Mouse (Mus musculus) 3134 (cell line): ENCODE results near the gene Nell2.

ENCODE experiments used
- DNase-seq: peaks from one replicate; pipeline ENCODE4 v3.0.0-alpha.2; 2011; ENCODE audit warnings: low spot score; ENCODE audit not compliant: insufficient read length; ENCODE audit errors: extremely low read depth

The Nell2 gene

GRCm38 (mm10) chr15:95476440-95476839 lies 51.9 kb downstream of the Nell2 start:
- DNase-seq, result no peak

- DNase-seq, result no peak
Measured at GRCm38 (mm10) chr15:95473976-95474375, 54.4 kb downstream of the Nell2 start.

GRCm38 (mm10) chr15:95467195-95467594 lies 61.2 kb downstream of the Nell2 start:
- no peak for DNase-seq

GRCm38 (mm10) chr15:95460041-95460566 lies 68.3 kb downstream of the Nell2 start:
- DNase-seq, result no peak

- DNase-seq, result no peak
Measured at GRCm38 (mm10) chr15:95444586-95444985, 83.8 kb downstream of the Nell2 start.

- DNase-seq, result no peak
Measured at GRCm38 (mm10) chr15:95437740-95438139, 90.6 kb downstream of the Nell2 start.

- no peak for DNase-seq
Measured at GRCm38 (mm10) chr15:95436261-95436660, 92.1 kb downstream of the Nell2 start.

- no peak for DNase-seq
Measured at GRCm38 (mm10) chr15:95431156-95431799, 97.1 kb downstream of the Nell2 start.

- no peak for DNase-seq
Measured at GRCm38 (mm10) chr15:95430000-95430399, 98.4 kb downstream of the Nell2 start.

- DNase-seq, result no peak
Measured at GRCm38 (mm10) chr15:95428003-95428663, 100.2 kb downstream of the Nell2 start.

GRCm38 (mm10) chr15:95425085-95425484 lies 103.3 kb downstream of the Nell2 start:
- no peak for DNase-seq

GRCm38 (mm10) chr15:95422226-95422950 lies 106.0 kb downstream of the Nell2 start:
- DNase-seq, result no peak

GRCm38 (mm10) chr15:95418641-95419040 lies 109.7 kb downstream of the Nell2 start:
- no peak for DNase-seq

GRCm38 (mm10) chr15:95411949-95412741 lies 116.2 kb downstream of the Nell2 start:
- DNase-seq, result no peak

GRCm38 (mm10) chr15:95410213-95410843 lies 118.0 kb downstream of the Nell2 start:
- no peak for DNase-seq

- DNase-seq, result no peak
Measured at GRCm38 (mm10) chr15:95390347-95390746, 138.0 kb downstream of the Nell2 start.

- no peak for DNase-seq
Measured at GRCm38 (mm10) chr15:95388950-95389349, 139.4 kb downstream of the Nell2 start.

- DNase-seq, result no peak
Measured at GRCm38 (mm10) chr15:95380859-95381258, 147.5 kb downstream of the Nell2 start.

- peak; percentile 7 for DNase-seq
Measured at GRCm38 (mm10) chr15:95370720-95371395, 157.5 kb downstream of the Nell2 start.

GRCm38 (mm10) chr15:95368185-95368584 lies 160.2 kb downstream of the Nell2 start:
- no peak for DNase-seq
